Mouse (Mus musculus) intestine, postnatal 0 days (tissue): ENCODE results near the gene Lamp1. TPM values are rescaled to one million over a fixed set of nuclear protein-coding genes. Genes with fewer than 3 reads are reported as not detected.

Experiments used
- ATAC-seq: fragments of 200-750 bp; cut with Nextera tagmentation; 2 replicates; pipeline ENCODE4 v1.8.0; 2017; ENCODE audit warnings: mild to moderate bottlenecking, moderate TSS enrichment, moderate library complexity
- H3K27ac ChIP-seq: fragments of 300-500 bp; sonication (generic); 2 replicates; pipeline ENCODE4 v1.5.1; 2014; ENCODE audit warnings: mild to moderate bottlenecking, low read depth, low read length, moderate library complexity
- H3K27me3 ChIP-seq: fragments of 300-500 bp; sonication (generic); replicated peaks from 2 replicates; pipeline ENCODE4 v1.6.1; 2014; ENCODE audit warnings: low read length, mixed read lengths; ENCODE audit not compliant: control insufficient read depth, insufficient read depth
- H3K36me3 ChIP-seq: fragments of 300-500 bp; sonication (generic); 2 replicates; pipeline ENCODE4 v1.6.1; 2014; ENCODE audit warnings: mild to moderate bottlenecking, moderate library complexity; ENCODE audit not compliant: control insufficient read depth, insufficient read depth
- H3K4me1 ChIP-seq: fragments of 300-500 bp; sonication (generic); replicated peaks from 2 replicates; pipeline ENCODE4 v1.6.1; 2014; ENCODE audit warnings: antibody characterized with exemption, low read length, mixed read lengths; ENCODE audit not compliant: control insufficient read depth, insufficient read depth
- H3K4me2 ChIP-seq: fragments of 300-500 bp; sonication (generic); replicated peaks from 2 replicates; pipeline ENCODE4 v1.6.1; 2014; ENCODE audit warnings: low read depth, mild to moderate bottlenecking, moderate library complexity
- H3K4me3 ChIP-seq: fragments of 300-500 bp; sonication (generic); 2 replicates; pipeline ENCODE4 v1.5.1; 2014; ENCODE audit warnings: low read depth, low read length
- H3K9ac ChIP-seq: fragments of 300-500 bp; sonication (generic); 2 replicates; pipeline ENCODE4 v1.6.1; 2014; ENCODE audit warnings: mild to moderate bottlenecking, low read depth, low read length
- H3K9me3 ChIP-seq: fragments of 300-500 bp; sonication (generic); 2 replicates; pipeline ENCODE4 v1.6.1; 2016; ENCODE audit warnings: mixed run types; ENCODE audit not compliant: control insufficient read depth
- CTCF ChIP-seq: sonication (generic); IDR thresholded peaks from 2 replicates; pipeline ENCODE4 v1.5.1; 2016; ENCODE audit warnings: low read depth, mild to moderate bottlenecking, control low read depth, antibody characterized with exemption, moderate library complexity
- WGBS: fragments of 180-500 bp; shearing (Covaris S2); extraction: QIAGEN DNeasy Blood & Tissue Kit; methylation state at CpG from one replicate; pipeline ENCODE4 v1.1.7; 2014; 5-methylcytosine and 5-hydroxymethylcytosine counted together
- polyA plus RNA-seq: library from polyadenylated mRNA; unstranded; fragments of >200 nt; fragmentation: Nextera tagmentation; extraction: Ambion mirVana; gene quantifications from 2 replicates; pipeline ENCODE4 v1.2.1, GENCODE M21; 2015

The Lamp1 gene
- polyA plus RNA-seq, 1 experiment from 2014 or later: 847 TPM

- no peak for ATAC-seq
- Histone ChIP-seq H3K9ac (no peak overlapping the region), H3K4me1 (no peaks in the 10 kb centered on the region), H3K27me3 (no peaks in the 10 kb centered on the region), H3K9me3 (no peaks in the 10 kb centered on the region), H3K36me3 (peaks cover 39% of the 10 kb centered on the region), H3K4me3 (no peak overlapping the region), H3K27ac (no peak overlapping the region), H3K4me2 (no peak overlapping the region)
- 77% methylated on average over 6 of the region's 6 CpGs for WGBS
- no peak for TF ChIP-seq CTCF
Observed at GRCm38 (mm10) chr8:13179482-13179881, 20.5 kb downstream of the Lamp1 start.

- no peak overlapping the region for H3K4me3 ChIP-seq
- H3K4me1 ChIP-seq: no peaks in the 10 kb centered on the region
- no peak for TF ChIP-seq CTCF
- peaks cover 39% of the 10 kb centered on the region for H3K36me3 ChIP-seq
- no peaks in the 10 kb centered on the region for H3K9me3 ChIP-seq
- ATAC-seq: no peak
- H3K9ac ChIP-seq: no peak overlapping the region
- no peak overlapping the region for H3K27ac ChIP-seq
- 70% methylated on average over 7 of the region's 7 CpGs for WGBS
- H3K4me2 ChIP-seq: no peak overlapping the region
- H3K27me3 ChIP-seq: no peaks in the 10 kb centered on the region
Observed at GRCm38 (mm10) chr8:13179948-13180347, 21.0 kb downstream of the Lamp1 start.

- TF ChIP-seq CTCF: no peak
- Histone ChIP-seq H3K4me3 (no peak overlapping the region), H3K27ac (no peak overlapping the region), H3K4me1 (no peaks in the 10 kb centered on the region), H3K9me3 (no peaks in the 10 kb centered on the region), H3K36me3 (peaks cover 38% of the 10 kb centered on the region), H3K4me2 (no peak overlapping the region), H3K9ac (no peak overlapping the region), H3K27me3 (no peaks in the 10 kb centered on the region)
- WGBS: 69% methylated on average over 9 of the region's 9 CpGs
- ATAC-seq: no peak
Observed at GRCm38 (mm10) chr8:13180408-13180807, 21.4 kb downstream of the Lamp1 start.

GRCm38 (mm10) chr8:13180911-13181690 is 22.1 kb downstream of the Lamp1 start:
- ATAC-seq: no peak
- peaks cover 38% of the 10 kb centered on the region for H3K36me3 ChIP-seq
- H3K4me1 ChIP-seq: no peaks in the 10 kb centered on the region
- H3K4me3 ChIP-seq: no peak overlapping the region
- H3K27ac ChIP-seq: no peak overlapping the region
- no peak overlapping the region for H3K9ac ChIP-seq
- no peak overlapping the region for H3K4me2 ChIP-seq
- no peaks in the 10 kb centered on the region for H3K27me3 ChIP-seq
- H3K9me3 ChIP-seq: no peaks in the 10 kb centered on the region
- 75% methylated on average over 18 of the region's 18 CpGs for WGBS
- no peak for TF ChIP-seq CTCF

- Histone ChIP-seq H3K36me3 (peaks cover 39% of the 10 kb centered on the region), H3K4me2 (no peak overlapping the region), H3K27me3 (no peaks in the 10 kb centered on the region), H3K9ac (no peak overlapping the region), H3K4me3 (no peak overlapping the region), H3K9me3 (no peaks in the 10 kb centered on the region), H3K27ac (no peak overlapping the region), H3K4me1 (no peaks in the 10 kb centered on the region)
- ATAC-seq: no peak
- TF ChIP-seq CTCF: no peak
- 59% methylated on average over 2 of the region's 2 CpGs for WGBS
Observed at GRCm38 (mm10) chr8:13181691-13181976, 22.7 kb downstream of the Lamp1 start.

- peaks cover 55% of the 10 kb centered on the region for H3K36me3 ChIP-seq
- H3K4me1 ChIP-seq: no peaks in the 10 kb centered on the region
- H3K9ac ChIP-seq: no peak overlapping the region
- no peak overlapping the region for H3K4me2 ChIP-seq
- WGBS: 79% methylated on average over 8 of the region's 8 CpGs
- H3K4me3 ChIP-seq: no peak overlapping the region
- H3K27ac ChIP-seq: no peak overlapping the region
- no peaks in the 10 kb centered on the region for H3K27me3 ChIP-seq
- TF ChIP-seq CTCF: no peak
- no peaks in the 10 kb centered on the region for H3K9me3 ChIP-seq
- ATAC-seq: no peak
Observed at GRCm38 (mm10) chr8:13186819-13187218, 27.9 kb downstream of the Lamp1 start.

GRCm38 (mm10) chr8:13187229-13187628 is 28.3 kb downstream of the Lamp1 start:
- Histone ChIP-seq H3K4me2 (no peak overlapping the region), H3K27ac (no peak overlapping the region), H3K36me3 (peaks cover 59% of the 10 kb centered on the region), H3K9ac (no peak overlapping the region), H3K4me3 (no peak overlapping the region), H3K4me1 (no peaks in the 10 kb centered on the region), H3K27me3 (no peaks in the 10 kb centered on the region), H3K9me3 (no peaks in the 10 kb centered on the region)
- no peak for TF ChIP-seq CTCF
- 82% methylated on average over 9 of the region's 9 CpGs for WGBS
- ATAC-seq: no peak
